Mouse (Mus musculus) heart, postnatal 10 days (tissue): ENCODE results near the gene Mgat1. TPM values are rescaled to one million over a fixed set of nuclear protein-coding genes. Genes with fewer than 3 reads are reported as not detected.
A peak's percentile ranks its signal among the peaks of the same experiment; 100 is the strongest.
"Not testable (repeated sequence)": the region's sequence is repeated elsewhere in the genome, so short reads cannot be mapped to it uniquely, and the experiment has no call there.

Experiments
- DNase-seq, 2 experiments: peaks; one replicate each; pipeline ENCODE4 v3.0.0; 2021
- intact Hi-C: fragments of 180-260 bp; cut with DNase I; formaldehyde crosslinking; loops from one replicate; pipeline ENCODE4 v1.15.1; 2025
- total RNA-seq, 2 experiments: library from RNA; stranded (reverse); gene quantifications; 2 replicates each; pipeline ENCODE4 v1.2.3; 2021

The Mgat1 gene
- 10 to 100 TPM; 84.4 to 86.9 TPM for total RNA-seq

DNA sequence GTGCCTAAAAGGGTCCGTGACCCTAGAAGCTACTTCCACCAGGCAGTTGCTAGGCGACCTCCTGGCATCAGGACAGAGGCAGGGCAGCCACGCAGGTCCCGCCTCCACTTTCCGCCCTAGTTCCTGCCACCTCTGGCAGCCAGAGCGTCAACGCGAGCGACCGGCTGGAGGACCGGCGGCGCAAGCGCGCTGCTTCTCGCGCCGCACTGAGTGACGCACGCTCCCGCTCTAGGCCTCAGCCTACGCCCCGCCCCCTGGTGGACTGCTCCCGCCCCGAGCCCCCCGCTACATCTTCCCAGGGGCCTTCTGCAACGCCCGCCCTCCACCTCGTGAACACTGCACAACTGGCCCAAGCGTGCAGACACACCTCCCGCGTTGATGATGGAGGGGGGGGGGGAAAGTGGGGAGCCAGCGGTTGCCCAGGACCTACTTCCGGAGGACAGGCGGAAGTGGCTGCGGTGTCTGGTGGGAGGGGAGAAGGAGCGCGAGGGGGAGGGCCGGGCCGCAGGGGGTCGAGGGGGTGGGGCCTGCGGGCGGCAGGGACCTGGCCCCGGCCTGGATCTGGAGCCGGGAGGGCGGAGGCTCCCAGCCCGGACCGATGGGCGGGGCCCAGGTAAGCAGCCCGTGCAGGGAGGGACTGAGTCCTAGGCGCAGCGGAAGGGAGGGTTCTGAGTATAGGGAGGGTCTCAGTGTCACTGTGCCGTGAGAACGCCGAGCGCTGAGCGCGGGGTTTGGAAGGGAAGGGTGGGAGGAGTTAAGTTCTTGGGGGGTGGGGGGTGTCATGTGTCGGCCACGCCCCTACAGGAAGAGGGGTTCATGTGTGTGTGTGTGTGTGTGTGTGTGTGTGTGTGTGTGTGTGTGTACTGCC, at the start of gene Mgat1:
Mgat1 (plus strand) TSS at position 465 of the 868 bp plus-strand sequence.
- peak; percentile 95 to 96 for DNase-seq
- intact Hi-C loops, result no loop called here

- intact Hi-C loops, result loop anchor here (5.0 kb wide), 2 partner anchors 218 to 358 kb away; no protein-coding TSS in a partner anchor
- DNase-seq, result not testable (repeated sequence)
Observed at GRCm38 (mm10) chr11:49194771-49195170, 49.2 kb upstream of the Mgat1 start.

GRCm38 (mm10) chr11:49195819-49196322, 48.1 kb upstream of the Mgat1 start:
- intact Hi-C loops, result no loop called here

DNA sequence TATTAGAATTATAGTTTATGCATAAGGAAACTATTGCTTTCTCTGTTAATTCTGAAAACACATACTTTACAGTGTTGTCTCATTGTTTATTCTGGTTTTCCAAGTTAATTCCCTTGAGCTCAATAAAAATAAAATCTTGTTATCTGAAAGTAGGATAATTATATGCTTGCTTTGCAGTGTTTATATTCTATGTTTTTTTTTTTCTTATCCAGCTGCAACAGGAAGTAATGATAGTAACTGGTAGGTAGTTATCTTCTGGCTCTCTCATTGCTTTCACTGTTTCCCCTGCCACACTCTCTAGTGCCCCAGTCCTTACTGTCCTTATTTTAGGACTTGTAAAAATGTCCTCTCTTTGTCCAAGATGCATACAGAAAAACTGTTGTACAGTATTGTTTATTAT, 43.3 kb upstream of the Mgat1 start:
- intact Hi-C loops, result loop anchor here (5.0 kb wide), 1 partner anchor 328 kb away; the partner anchor contains the start of gene Irgm1
- no peak for DNase-seq

More at GRCm38 (mm10) chr11:49195819-49196322, 48.1 kb upstream of the Mgat1 start:
- DNase-seq, result peak; percentile 30 to 36

GRCm38 (mm10) chr11:49201142-49201541, 42.8 kb upstream of the Mgat1 start:
- no peak for DNase-seq
- intact Hi-C loops, result loop anchor here (5.0 kb wide), 1 partner anchor 329 kb away; the partner anchor contains the start of gene Irgm1

GRCm38 (mm10) chr11:49202071-49202470, 41.9 kb upstream of the Mgat1 start:
- DNase-seq, result peak in 1 of 2 experiments; percentile 21
- intact Hi-C loops, result loop anchor here (2.0 to 5.0 kb wide), 3 partner anchors 49 to 401 kb away; partner anchors contain the start of genes Irgm1 and Rack1

DNA sequence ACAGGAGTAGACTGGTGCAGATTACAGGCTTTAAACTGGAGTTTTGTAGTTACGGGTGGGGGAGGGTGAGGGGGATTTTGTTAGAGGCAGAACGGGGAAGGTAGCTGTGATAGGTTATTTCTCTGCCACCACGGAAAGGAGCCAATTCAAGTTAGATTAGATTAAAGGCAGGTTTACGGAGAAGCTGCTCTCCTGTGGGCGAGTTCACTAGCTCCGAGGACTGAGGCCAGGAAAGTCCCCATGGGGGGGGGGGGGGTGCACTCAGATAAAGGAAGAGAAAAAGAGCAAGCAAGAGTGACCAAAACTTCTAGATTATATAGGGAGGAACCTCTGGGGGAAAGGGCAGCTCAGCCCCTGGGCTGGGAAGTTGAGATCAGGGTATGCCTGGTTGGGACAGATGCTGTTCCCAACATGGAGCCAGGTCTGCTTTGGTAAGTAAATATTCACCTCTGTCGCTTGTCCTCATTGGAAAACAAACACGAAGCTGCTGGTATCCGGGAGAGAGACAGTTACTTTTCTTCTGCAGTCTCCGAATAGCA, 41.4 kb upstream of the Mgat1 start:
- no peak for DNase-seq
- intact Hi-C loops, result loop anchor here (2.0 to 5.0 kb wide), 3 partner anchors 48 to 402 kb away; partner anchors contain the start of genes Irgm1 and Rack1

- peak; percentile 96 for DNase-seq
- intact Hi-C loops, result loop anchor here (2.0 to 5.0 kb wide), 3 partner anchors 48 to 402 kb away; partner anchors contain the start of genes Irgm1 and Rack1
Observed at GRCm38 (mm10) chr11:49203129-49203768, 40.7 kb upstream of the Mgat1 start, which contains the start of gene Zfp62. Gene Zfp62, plus strand, starts transcription at chr11:49203292.

DNA sequence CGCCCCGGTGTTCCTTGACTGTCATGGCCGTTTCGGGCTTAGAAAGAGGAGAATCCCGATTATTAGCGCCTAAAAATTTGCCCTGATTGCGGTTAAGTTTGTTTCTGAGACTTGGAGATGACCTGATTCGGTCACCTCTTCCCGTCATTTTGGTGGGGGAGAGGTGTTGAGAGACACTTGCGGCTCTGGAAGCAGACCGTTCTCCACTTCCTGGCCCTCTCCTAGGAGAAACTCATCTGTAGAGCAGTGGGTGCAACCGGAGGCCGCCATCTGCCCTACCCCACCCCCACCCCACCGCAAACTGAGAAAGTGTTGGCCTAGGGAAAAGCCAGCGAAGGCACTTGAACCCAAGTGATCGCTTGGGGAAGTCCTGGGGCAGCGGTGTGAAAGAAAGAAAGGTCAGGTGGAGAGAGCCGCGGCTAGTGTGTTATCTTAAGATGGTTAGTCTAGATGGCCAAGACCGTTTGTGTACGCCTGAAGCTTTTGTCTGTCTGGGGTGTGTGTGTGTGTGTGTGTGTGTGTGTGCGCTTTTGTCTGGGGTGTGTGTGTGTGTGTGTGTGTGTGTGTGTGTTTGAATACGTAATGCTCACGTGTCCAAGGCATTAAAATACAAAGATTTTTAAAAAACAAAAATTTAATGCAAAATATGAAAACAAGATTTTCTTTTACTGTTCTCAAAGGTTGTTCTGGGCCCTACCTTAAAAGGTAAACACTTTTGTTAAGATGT, 40.1 kb upstream of the Mgat1 start:
- intact Hi-C loops, result loop anchor here (2.0 to 5.0 kb wide), 3 partner anchors 47 to 403 kb away; partner anchors contain the start of genes Irgm1 and Rack1
- DNase-seq, result no peak

DNA sequence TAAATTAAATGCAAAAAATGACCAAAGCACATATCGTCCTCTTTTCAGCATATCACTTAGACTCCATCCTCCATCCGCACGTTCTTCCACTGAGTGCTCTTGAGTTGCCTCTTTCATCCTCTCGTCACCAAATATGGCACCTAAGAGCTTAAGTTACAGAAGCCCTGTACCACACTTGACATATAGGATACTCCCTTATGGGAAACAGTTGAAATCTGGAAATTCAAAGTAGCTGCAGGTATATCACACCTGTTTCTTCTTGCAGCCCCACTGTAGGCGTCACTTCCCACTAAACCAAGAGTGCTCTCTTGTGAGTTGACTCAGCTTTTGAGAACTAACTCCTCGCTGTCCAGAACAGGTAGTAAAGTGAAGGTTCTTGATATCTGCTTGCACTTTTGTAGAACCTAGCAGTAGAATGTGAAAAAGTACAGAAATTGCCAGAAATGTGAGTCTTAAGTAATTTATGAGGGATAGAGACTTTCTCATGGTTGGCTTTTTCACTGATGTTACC, 38.9 kb upstream of the Mgat1 start:
- no peak for DNase-seq
- intact Hi-C loops, result no loop called here

GRCm38 (mm10) chr11:49207495-49207894, 36.5 kb upstream of the Mgat1 start:
- intact Hi-C loops, result no loop called here

DNA sequence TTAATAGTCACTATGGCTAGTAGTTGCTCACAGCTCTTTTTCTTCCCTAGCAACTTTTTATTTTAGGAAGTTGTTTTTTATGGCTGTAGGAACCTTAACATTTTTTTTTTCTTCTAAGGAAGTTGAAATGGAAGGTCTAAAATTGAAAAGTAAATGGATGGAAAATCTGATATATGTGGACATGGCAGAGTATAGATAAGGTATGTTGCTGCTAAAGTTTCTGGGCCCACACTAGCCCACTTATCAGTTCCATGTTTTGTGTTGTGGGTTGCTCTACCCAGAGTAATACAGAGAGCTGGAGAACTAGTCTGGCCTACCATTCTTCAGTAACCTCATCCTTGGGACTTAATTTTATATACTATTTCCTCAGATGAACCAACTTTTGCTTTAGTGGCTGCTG, 31.4 kb upstream of the Mgat1 start:
- intact Hi-C loops, result no loop called here
- DNase-seq, result no peak

More at GRCm38 (mm10) chr11:49207495-49207894, 36.5 kb upstream of the Mgat1 start:
- DNase-seq, result no peak

- intact Hi-C loops, result no loop called here
- DNase-seq, result no peak
Observed at GRCm38 (mm10) chr11:49213505-49213904, 30.5 kb upstream of the Mgat1 start.

DNA sequence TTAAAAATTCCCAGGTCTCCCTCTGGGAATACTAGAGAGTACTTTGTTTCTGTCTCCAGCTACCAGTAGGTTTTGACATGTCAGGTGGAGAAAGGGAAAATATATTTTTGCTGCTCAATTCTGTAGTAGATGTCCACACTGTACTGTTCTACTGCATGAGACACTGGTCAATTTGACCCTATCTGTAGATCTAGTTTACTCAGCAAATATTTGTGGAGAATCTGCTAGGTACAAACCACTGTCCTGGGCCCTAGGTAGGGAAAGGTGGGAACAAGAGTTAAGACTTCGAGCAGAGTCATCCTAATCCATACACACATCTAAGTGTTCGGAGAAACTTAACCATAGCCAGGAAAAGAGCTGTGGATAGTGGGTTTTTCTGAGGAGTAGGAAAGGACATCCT, 24.7 kb upstream of the Mgat1 start:
- no peak for DNase-seq
- intact Hi-C loops, result no loop called here

DNA sequence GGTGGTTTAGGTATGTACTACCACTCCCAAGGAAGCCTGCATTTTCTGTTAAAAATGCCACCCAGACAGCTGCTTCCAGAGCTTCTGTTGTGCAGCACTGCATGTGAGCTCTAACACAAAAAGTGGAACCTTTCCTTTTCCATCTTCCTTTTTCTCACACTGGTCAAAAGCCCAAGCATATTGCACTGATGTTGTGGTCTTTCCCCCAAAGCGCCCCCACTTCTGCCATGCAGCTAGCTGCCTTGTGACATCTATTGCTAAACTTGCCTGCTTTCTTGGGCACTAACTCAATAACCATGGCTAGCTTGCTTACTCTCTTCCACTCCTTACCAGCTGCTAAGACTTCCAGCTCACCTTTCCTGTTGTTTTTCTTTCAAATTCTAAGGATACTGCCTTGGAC, 19.5 kb upstream of the Mgat1 start:
- intact Hi-C loops, result no loop called here
- no peak for DNase-seq

DNA sequence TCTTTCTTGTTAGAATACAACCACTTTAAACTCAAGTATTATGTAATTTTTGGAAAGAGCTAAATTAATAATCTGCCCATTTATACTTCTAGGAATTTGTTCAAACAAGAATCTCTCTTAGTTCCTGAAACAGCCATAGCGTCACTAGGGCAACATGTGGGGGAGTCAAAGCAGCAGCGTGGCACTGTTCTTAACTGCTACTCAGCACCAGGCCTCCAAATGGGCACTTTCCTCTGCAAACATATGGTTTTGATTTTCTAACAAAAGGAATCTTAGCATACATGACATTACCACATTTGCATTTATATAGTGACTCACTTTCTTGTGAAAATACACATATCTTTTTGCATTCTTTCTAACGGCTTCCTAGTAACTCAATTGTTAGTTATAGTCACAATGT, 11.2 kb upstream of the Mgat1 start:
- intact Hi-C loops, result no loop called here
- no peak for DNase-seq

DNA sequence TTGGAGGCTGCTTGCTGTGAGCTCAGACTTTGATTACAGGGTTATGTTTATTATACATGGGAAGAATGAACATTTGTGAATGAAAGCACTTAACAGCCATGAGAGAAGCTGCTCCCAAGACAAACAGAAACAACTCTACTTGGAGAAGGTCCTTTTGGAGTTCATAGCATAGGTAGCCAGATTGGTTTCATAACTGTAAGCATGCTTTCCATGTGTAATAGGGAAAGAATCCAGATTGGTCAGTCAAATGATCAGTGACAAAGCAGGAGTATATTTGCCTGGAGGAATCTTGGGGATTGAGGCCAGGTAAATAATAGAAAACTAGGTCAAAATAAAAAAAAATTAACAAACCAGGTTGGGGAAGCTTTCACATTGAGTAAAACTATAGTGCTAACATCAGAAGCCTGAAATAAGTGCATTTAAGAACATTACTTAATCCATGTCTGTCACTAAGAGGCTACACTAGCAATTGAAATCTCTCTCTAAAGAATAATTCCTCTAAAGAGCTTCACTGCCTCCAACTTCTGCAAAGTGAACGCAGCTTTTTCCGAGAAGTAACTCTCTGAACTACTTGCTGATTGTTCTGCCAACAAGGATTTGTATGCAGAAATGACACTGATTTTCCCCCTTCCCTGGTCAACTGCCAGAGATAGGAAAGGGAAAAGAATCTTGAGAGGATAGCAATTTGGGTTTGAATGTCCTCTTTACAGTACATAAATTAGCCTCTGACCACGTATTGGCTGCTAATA, 8.4 kb upstream of the Mgat1 start:
- no peak for DNase-seq
- intact Hi-C loops, result no loop called here

DNA sequence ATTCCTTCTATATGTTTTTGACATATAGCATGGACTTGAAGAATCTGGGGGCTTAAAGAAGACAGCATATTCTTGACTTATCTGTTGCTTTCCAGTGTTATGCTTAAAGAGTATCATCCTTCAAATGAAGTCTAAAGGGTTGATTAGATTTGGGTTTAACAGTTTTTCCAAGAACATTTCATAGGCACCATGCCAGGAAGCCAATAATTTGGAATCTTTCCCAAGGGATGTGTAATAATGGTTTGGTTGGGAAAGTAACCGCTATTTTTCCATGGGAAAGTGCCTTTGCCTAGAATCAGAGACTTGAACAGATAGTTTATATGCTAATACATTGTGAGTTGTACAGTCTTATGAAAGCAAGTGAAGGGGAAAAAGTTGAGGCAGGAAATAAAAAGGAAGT, 7.1 kb upstream of the Mgat1 start:
- intact Hi-C loops, result no loop called here
- no peak for DNase-seq

- intact Hi-C loops, result no loop called here
Observed at GRCm38 (mm10) chr11:49237532-49237931, 6.5 kb upstream of the Mgat1 start.

More at GRCm38 (mm10) chr11:49237532-49237931, 6.5 kb upstream of the Mgat1 start:
- no peak for DNase-seq
